Comparison of ENCODE assay signal across 8 mouse cellular contexts in genomic region chr12:21426065-21426940, GRCm38 (mm10). TPM values are rescaled to one million over a fixed set of nuclear protein-coding genes. Genes with fewer than 3 reads are reported as not detected.
DNase-seq lines count a peak whose midpoint lies in the region; ATAC-seq and TF ChIP-seq lines count a peak whose summit lies in the region.

No protein-coding gene starts in this region.

- ATAC-seq in intestine, embryonic 15.5 days, result peak; percentile 96
- ATAC-seq in liver, embryonic 14.5 days (ENCODE audit: insufficient read depth), result peak; percentile 78

- peak; percentile 62 for DNase-seq in layer of hippocampus, adult 11-12 months (ENCODE audit: low spot score)
- DNase-seq in layer of hippocampus, adult 9-10 months (ENCODE audit: low spot score), result no peak
- peak; percentile 91 for DNase-seq in brain, adult 2 months (ENCODE audit: low read depth, low spot score)
- DNase-seq in heart, adult 11 months, result peak; percentile 95
- peak; percentile 33 to 42 (median 35) for DNase-seq in liver, embryonic 14.5 days (ENCODE audit: low read depth in 3 of 3, low spot score in 3 of 3)
- DNase-seq in naive thymus-derived CD4-positive, alpha-beta T cell, adult 2 months (ENCODE audit: low read depth), result peak; percentile 55
- no peak for DNase-seq in cerebellum, adult 9-10 months

- WGBS in intestine, embryonic 15.5 days, result 7% methylated on average over 16 of the region's 16 CpGs
- 11% methylated on average over 16 of the region's 16 CpGs for WGBS in liver, embryonic 14.5 days (ENCODE audit: insufficient replicate concordance)

- H3K27ac ChIP-seq in intestine, embryonic 15.5 days, result peak overlapping the region; percentile 61
- no peak overlapping the region for H3K27ac ChIP-seq in liver, embryonic 14.5 days

- H3K4me1 ChIP-seq in intestine, embryonic 15.5 days (replicated peaks), result peaks cover 9% of the 10 kb centered on the region
- H3K4me1 ChIP-seq in liver, embryonic 14.5 days (replicated peaks; ENCODE audit: control insufficient read depth in 2 of 2, insufficient read depth in 2 of 2, low read length in 1 of 2), result peaks cover 0 to 22% of the 10 kb centered on the region in 2 experiments; a peak in 2 of 4 replicates

- no peak for TF ChIP-seq EP300 in liver, embryonic 14.5 days (IDR thresholded peaks at IDR 0.05; ENCODE audit: low read depth)

- no peaks in the 10 kb centered on the region for H3K36me3 ChIP-seq in intestine, embryonic 15.5 days
- no peaks in the 10 kb centered on the region for H3K36me3 ChIP-seq in liver, embryonic 14.5 days (replicated peaks; ENCODE audit: control insufficient read depth, insufficient read depth, low read depth)

- no peaks in the 10 kb centered on the region for H3K27me3 ChIP-seq in intestine, embryonic 15.5 days (replicated peaks)
- H3K27me3 ChIP-seq in liver, embryonic 14.5 days (ENCODE audit: control insufficient read depth, insufficient read depth, low read length), result no peaks in the 10 kb centered on the region

- TF ChIP-seq CTCF in liver, embryonic 14.5 days (IDR thresholded peaks at IDR 0.05; ENCODE audit: low read depth), result no peak

- 0 out of 2 replicates have a peak overlapping the region, but pooled peaks have one; percentile 20 for H3K9ac ChIP-seq in intestine, embryonic 15.5 days
- H3K9ac ChIP-seq in liver, embryonic 14.5 days (replicated peaks), result no peak overlapping the region

- H3K4me2 ChIP-seq in intestine, embryonic 15.5 days (replicated peaks), result peak overlapping the region; percentile 56
- peak overlapping the region; percentile 23 for H3K4me2 ChIP-seq in liver, embryonic 14.5 days (ENCODE audit: low read depth)

- H3K4me3 ChIP-seq in intestine, embryonic 15.5 days (replicated peaks), result peak overlapping the region; percentile 23
- no peak overlapping the region for H3K4me3 ChIP-seq in liver, embryonic 14.5 days (ENCODE audit: insufficient read depth in 1 of 2, low read depth in 2 of 2, low read length in 2 of 2)

- no peaks in the 10 kb centered on the region for H3K9me3 ChIP-seq in intestine, embryonic 15.5 days
- H3K9me3 ChIP-seq in liver, embryonic 14.5 days (ENCODE audit: control insufficient read depth, low read length), result no peaks in the 10 kb centered on the region

RNA-seq across cellular contexts. Expression of gene Ywhaq, which starts 8.9 kb away (rescaled TPM):
- polyA plus RNA-seq in intestine, embryonic 15.5 days (2015; fragmentation: Nextera tagmentation; extraction: Ambion mirVana), result 578 and 671 TPM in 2 replicates
- 54.9 and 74.0 TPM in 2 replicates for polyA plus RNA-seq in liver, embryonic 14.5 days (2012; rRNA removed)
- 202 and 210 TPM in 2 replicates for polyA plus RNA-seq in liver, embryonic 14.5 days (2014; fragmentation: Nextera tagmentation; extraction: Ambion mirVana)

RNA-seq across cellular contexts. Expression of gene Adam17, which starts 52.9 kb away (rescaled TPM):
- polyA plus RNA-seq in intestine, embryonic 15.5 days (2015; fragmentation: Nextera tagmentation; extraction: Ambion mirVana), result 28.9 and 31.7 TPM in 2 replicates
- 6.2 and 9.4 TPM in 2 replicates for polyA plus RNA-seq in liver, embryonic 14.5 days (2012; rRNA removed)
- polyA plus RNA-seq in liver, embryonic 14.5 days (2014; fragmentation: Nextera tagmentation; extraction: Ambion mirVana), result 14.0 and 16.9 TPM in 2 replicates

Comparison
In these comparisons a context has a peak if more than half of its experiments do, and no peak if none do; other contexts are left out.
1. DNase-seq: peak in layer of hippocampus, adult 11-12 months (single experiment), brain, adult 2 months (single experiment), heart, adult 11 months (single experiment), liver, embryonic 14.5 days (3 of 3) and naive thymus-derived CD4-positive, alpha-beta T cell, adult 2 months (single experiment); none in layer of hippocampus, adult 9-10 months (single experiment) and cerebellum, adult 9-10 months (single experiment).